Mouse (Mus musculus): ENCODE data around the gene Odf2l. TPM values are rescaled to one million over a fixed set of nuclear protein-coding genes. Genes with fewer than 3 reads are reported as not detected.
A peak's percentile ranks its signal among the peaks of the same experiment; 100 is the strongest.

The Odf2l gene
- total RNA-seq (2014; fragmentation: Nextera tagmentation) (15.6 and 34.5 TPM in 2 replicates), total RNA-seq (2017) (28.5 and 43.0 TPM in 2 replicates)

GRCm38 (mm10) chr3:145118254-145119001 is at the start of gene Odf2l:
Odf2l (plus strand) TSS chr3:145118588.
- ATAC-seq (replicated peaks; ENCODE audit: poor library complexity, severe bottlenecking): peak; percentile 92

DNA sequence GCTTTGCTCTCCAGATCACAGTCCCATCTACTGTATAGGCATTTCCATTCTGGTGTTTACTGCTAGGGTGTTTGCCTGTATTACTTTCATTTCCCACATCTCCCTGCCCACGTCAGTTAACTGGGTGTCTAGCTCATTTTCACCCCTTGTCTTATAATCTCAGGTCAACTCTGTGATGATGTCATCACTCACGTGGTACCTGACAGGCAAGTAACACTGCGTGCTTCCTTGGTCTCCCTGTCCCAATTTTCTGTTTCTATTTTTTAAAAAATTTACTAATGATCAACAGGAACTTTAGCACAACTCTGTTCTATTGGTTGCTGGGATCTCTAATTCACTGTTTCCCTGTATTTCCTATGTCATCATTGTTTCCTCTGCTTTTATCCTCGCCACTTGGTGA is 49.4 kb upstream of the Odf2l start:
- no peak for ATAC-seq (replicated peaks; ENCODE audit: poor library complexity, severe bottlenecking)

- no peak for ATAC-seq (replicated peaks; ENCODE audit: poor library complexity, severe bottlenecking)
Measured at GRCm38 (mm10) chr3:145072339-145072738, 46.0 kb upstream of the Odf2l start.

DNA sequence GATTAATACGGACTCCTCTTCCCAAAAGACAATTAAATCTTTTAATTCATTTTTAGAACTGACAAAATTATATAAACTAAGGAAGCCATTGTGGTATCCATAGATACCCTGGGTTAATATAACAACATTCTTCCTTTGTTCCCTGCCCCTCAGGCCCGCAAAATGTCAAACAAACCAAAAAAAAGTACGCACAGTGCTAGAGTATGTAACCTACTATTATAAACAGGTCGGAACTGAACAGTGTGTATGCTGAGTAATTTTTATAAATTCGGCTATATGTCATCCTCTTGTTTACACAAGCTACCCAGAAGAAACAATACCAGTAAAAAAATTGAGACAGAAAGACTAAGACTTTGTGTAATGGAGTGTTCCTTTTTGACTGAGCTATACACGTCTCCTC is 40.0 kb upstream of the Odf2l start:
- no peak for ATAC-seq (replicated peaks; ENCODE audit: poor library complexity, severe bottlenecking)

DNA sequence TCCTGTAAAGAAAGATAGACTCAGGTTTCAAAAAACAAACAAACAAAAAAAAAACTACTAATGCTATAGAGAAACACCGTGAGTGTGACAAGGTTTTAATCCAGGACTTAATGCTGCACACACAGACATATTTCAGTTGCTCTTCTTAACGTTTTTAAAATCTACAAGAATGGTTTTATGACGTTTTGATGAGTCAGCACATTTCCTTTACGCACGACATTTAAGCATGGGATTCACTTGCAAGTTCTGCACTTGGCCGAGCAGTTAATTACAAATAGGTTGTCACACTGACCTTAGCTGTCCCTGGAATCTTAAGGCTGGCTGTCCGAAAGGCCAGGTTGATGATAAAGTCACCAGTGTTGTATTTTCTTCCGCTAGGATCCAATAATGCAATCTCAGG is 37.5 kb upstream of the Odf2l start:
- no peak for ATAC-seq (replicated peaks; ENCODE audit: poor library complexity, severe bottlenecking)

- no peak for ATAC-seq (replicated peaks; ENCODE audit: poor library complexity, severe bottlenecking)
Measured at GRCm38 (mm10) chr3:145083081-145083480, 35.3 kb upstream of the Odf2l start.

DNA sequence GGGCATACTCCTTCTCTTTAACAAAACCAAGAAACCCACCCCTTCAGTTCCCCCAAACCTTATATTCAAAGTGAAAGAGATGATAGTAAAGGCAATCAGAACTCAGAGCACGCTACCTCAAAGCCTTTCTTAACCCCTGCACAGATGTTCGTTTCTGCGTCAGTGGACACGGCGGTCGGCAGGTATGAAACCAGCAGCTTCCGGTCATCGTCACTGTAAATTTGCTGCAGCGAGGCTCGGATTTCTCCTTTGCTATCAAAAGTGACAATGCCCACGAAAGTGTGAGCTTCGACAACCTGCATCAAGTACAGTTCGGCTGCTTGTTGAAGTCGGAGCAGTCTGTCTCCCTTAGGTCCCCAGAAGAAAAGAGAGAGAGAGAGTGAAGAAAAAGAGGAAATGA is 32.2 kb upstream of the Odf2l start:
- ATAC-seq (replicated peaks; ENCODE audit: poor library complexity, severe bottlenecking): no peak

DNA sequence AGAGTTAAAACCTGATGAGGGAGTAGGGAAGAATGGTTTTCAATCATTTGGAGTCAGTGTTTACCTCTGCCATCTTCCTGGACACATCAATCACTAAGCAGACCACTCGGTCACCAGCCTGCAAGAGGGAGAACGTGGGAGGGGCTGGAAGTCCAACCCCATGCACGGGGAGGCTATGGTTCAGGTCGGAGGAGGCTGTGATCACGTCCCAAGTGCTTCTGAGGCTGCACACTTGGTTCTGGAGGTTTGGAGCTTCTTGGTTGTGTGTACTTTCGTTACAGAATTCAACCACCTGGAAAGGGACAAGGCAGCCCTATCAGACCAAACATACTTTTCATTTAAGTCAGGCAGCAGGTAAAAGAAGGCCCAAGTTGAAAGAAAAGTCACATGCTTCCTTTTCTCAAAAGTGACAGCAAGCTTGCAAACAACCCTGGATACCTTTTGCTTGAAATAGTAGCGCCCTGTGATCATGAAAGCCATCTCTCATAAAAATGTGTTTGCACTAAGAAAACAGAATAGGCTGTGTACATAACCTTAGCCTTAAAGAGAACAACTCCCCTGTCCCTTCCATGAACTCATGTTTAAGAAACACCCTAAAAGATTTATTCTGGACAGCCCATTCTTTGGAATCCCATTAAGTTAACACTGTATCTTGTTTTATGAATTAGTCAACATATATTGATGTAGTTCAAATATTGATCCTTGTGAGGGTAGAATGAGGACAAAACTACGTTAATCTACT is 30.4 kb upstream of the Odf2l start:
- no peak for ATAC-seq (replicated peaks; ENCODE audit: poor library complexity, severe bottlenecking)

DNA sequence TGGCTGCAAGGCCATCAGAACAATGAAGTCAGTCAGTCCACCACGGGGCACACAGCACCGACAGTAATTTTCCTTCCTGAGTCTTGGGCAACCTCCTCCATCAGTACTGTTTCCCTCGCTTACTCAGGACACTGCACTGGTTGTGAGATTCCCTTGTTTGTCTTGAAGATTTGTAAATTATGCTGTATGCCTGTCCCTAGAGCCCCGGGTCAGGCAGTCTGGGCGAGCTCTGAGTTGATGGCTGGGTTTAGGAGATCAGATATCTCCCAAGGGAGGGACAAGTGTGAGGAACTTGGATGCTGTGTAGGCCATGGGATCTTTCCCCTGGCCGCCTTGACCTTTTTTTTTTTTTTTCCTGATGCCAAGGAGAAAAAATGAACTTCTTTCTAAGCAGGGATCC is 19.1 kb upstream of the Odf2l start, which contains the start of gene Clca2:
Clca2 (minus strand) TSS at position 153 of the 400 bp plus-strand sequence.
- 0 out of 2 replicates have a peak, but pooled peaks have one; percentile 18 for ATAC-seq (replicated peaks; ENCODE audit: poor library complexity, severe bottlenecking)

DNA sequence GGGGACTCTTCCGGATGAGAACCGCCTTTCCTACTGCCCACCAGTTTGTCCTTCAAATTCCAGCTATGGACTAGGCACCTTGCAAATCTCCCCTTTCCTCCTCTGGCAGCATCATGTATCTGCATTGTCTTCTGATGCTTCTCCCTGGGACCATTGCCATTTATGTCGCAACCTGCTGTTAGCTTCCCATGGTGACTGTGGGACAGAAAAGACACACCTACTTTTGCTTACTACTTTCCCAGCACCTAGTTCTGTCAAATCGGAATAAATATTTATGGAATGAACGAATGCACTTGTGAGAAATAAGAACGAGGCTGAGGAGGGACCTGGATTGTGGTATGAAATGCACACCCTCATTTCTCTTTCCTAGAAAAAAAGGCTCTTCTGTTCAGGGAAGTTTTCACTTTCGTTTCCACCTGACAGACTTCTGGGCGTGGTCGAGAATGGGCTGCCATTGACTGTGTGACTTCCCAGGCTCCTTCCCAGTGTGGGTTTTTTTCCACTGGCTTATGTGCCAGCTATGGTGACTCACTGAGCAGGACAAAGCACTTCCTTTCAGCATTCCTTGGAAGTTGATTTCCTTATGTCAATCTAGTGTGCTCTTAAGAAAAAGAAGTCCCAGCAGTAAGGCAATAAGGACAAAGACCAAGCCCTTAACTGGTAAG is 16.4 kb upstream of the Odf2l start:
- ATAC-seq (replicated peaks; ENCODE audit: poor library complexity, severe bottlenecking): no peak

DNA sequence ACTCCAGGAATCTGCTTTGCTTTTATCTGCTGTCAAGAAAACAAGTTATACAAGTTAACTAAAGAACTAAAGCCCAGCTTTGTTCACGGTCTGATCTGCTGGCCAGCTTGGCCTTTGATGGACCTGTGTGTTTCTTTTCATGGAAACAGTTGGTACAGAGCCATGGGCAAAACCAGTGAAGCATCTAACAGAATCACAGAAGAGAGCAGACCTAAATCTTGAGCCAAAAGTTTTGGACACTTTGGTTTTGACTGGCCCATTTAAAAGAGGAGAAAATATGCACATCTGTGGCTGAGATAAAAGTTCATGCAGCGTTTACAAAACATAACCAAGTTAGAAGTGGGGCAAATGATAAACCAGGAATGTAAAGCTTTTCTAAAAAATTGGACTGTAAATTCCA is 15.1 kb upstream of the Odf2l start:
- no peak for ATAC-seq (replicated peaks; ENCODE audit: poor library complexity, severe bottlenecking)

- ATAC-seq (replicated peaks; ENCODE audit: poor library complexity, severe bottlenecking): no peak
Measured at GRCm38 (mm10) chr3:145103770-145104169, 14.6 kb upstream of the Odf2l start.

DNA sequence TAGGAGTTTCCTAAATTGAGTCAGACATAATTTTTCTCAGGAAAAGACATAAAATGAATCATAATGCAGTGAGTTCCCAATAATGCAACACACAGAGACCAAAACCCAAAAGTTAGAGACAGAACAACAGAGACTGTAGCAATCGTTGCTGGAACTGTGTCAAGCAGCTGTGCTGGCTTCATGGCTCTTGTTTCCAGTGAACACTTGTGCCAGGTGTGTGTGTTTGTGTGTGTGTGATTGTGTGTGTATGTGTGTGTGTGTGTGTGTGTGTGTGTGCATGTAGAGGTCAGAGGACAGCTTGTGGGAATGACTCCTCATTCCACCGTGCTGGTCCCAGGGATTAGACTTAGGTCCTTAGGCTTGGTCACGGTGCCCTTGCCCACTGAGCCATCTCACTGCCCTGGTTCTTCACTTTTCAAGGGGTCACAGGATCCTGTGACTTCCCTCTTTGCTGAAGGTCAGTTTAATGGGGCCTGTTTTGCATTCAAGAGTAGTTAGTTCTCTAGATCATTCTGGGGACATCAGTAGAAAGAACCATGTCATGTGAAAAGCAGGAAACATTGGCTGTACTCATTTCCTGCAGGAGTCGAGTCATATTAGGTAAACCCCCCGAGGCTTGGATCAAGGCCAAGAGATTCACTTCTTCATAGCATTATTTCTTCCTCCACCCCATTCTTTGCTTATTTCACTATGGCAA is 13.2 kb upstream of the Odf2l start:
- peak; percentile 91 for ATAC-seq (replicated peaks; ENCODE audit: poor library complexity, severe bottlenecking)

- no peak for ATAC-seq (replicated peaks; ENCODE audit: poor library complexity, severe bottlenecking)
Measured at GRCm38 (mm10) chr3:145105773-145106504, 12.4 kb upstream of the Odf2l start.

DNA sequence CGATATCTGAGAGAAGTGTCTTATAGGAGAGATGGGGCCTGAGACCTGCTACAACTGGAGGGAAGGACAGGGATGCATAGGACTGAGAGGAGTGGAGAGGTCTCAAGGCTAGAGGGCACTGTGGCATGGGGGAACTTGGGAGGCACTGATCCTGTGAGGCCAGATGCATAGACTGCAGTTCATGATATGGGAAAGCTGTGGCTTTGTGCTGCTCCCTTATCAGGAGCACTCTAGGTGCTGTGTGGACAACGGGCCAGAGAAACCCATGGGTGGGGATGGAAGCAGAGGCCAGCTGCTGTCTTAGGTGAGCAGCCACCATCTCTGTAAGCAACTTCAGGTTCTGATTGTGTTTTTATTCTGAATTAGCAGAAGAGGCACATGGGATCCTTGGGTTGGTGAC is 3.2 kb upstream of the Odf2l start:
- ATAC-seq (replicated peaks; ENCODE audit: poor library complexity, severe bottlenecking): no peak

- no peak for ATAC-seq (replicated peaks; ENCODE audit: poor library complexity, severe bottlenecking)
Measured at GRCm38 (mm10) chr3:145117637-145118036, 751 bp upstream of the Odf2l start.

DNA sequence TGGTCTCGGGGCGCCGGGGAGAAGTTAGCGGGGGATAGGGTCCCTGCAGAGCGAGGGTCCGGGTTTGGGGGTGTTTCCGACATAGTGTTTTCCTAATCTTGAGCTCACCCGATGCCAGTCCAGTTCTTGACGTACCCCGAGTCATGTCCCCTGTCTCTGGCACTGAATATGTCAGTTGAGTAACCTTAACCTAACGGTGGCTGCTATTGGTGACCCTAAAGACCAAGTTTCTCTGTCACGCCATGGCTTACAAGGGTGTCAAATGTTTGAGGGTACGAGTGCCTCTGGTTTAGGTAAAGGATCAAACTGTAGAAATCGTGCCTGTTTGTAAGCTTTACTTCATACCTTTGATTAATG is 592 bp downstream of the Odf2l start:
- ATAC-seq (replicated peaks; ENCODE audit: poor library complexity, severe bottlenecking): no peak

GRCm38 (mm10) chr3:145119425-145119824 is 1.0 kb downstream of the Odf2l start:
- ATAC-seq (replicated peaks; ENCODE audit: poor library complexity, severe bottlenecking): no peak

DNA sequence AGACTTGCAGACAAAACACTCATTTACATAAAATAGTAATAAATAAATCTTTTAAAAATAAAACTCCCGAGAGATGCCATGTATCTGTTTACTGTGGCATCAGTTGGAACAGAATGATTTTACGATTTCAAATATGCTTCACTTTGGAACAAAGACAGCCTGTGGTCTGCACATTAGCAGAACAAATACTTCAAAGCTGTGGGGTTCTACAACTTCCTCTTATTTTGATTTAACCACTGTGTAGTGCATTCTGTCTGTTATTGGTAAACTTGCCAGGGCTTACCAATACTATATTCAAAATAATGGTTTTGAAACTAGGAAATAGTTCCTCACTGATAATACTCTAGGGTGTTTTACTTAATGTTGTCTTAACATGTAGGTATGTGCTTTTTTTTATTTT is 8.2 kb downstream of the Odf2l start:
- ATAC-seq (replicated peaks; ENCODE audit: poor library complexity, severe bottlenecking): peak; percentile 64

GRCm38 (mm10) chr3:145129356-145129755 is 11.0 kb downstream of the Odf2l start:
- ATAC-seq (replicated peaks; ENCODE audit: poor library complexity, severe bottlenecking): no peak
